Mouse (Mus musculus) cerebellum, adult 11-12 months (tissue): Measurements from ENCODE around the gene Slc41a2.

Source experiments
- DNase-seq: peaks from one replicate; pipeline ENCODE4 v3.0.0; 2022

The Slc41a2 gene

GRCm38 (mm10) chr10:83181831-83182572 lies 155.7 kb downstream of the Slc41a2 start:
- DNase-seq = peak; percentile 63
